8 mouse cellular contexts compared by ENCODE assay signal in the genomic region with DNA sequence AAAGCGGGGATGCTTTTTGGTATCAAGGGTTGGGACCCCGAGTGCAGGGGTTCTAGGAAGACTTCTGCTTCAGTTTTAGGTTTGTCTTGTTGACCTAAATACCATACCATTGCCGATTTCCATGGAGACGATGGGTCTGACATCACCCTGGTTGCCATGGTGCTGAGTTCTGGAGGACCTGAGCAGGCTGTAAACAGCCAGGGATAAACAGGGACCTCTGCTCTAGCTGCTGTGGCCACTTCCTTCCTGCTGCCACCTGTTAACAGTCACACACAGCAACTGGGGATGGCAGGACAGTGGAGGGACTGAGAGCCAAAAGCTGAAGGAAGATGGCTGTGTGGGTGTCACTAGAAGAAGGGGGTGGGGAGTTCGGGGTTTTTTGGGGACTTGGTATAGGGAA. TPM values are rescaled to one million over a fixed set of nuclear protein-coding genes. Genes with fewer than 3 reads are reported as not detected.
DNase-seq lines count a peak whose midpoint lies in the region; ATAC-seq and TF ChIP-seq lines count a peak whose summit lies in the region.

No protein-coding gene starts in this region.

- TF ChIP-seq CTCF in small intestine, adult 2 months (IDR thresholded peaks at IDR 0.05; ENCODE audit: extremely low read depth, insufficient read length, insufficient replicate concordance, low read depth, low read length) = no peak

- DNase-seq in adrenal gland, postnatal 36 days = peak; percentile 50
- DNase-seq in adrenal gland, adult 2 months = no peak
- DNase-seq in CD4-positive, CD25-positive, alpha-beta regulatory T cell, adult 2 months (ENCODE audit: low read depth, low spot score) = peak; percentile 77
- no peak for DNase-seq in intestine, embryonic 14.5 days (ENCODE audit: low spot score)
- peak; percentile 65 for DNase-seq in lung, postnatal 10 days
- no peak for DNase-seq in left cerebral cortex, adult 18-20 months (ENCODE audit: low spot score in 2 of 2)

- peak overlapping the region; percentile 75 for H3K9ac ChIP-seq in embryonic facial prominence, embryonic 13.5 days
- H3K9ac ChIP-seq in intestine, embryonic 14.5 days (ENCODE audit: low read length) = peak overlapping the region; percentile 56

- no peaks in the 10 kb centered on the region for H3K27me3 ChIP-seq in embryonic facial prominence, embryonic 13.5 days
- no peaks in the 10 kb centered on the region for H3K27me3 ChIP-seq in intestine, embryonic 14.5 days (replicated peaks; ENCODE audit: control insufficient read depth, insufficient read depth, low read length)
- no peaks in the 10 kb centered on the region for H3K27me3 ChIP-seq in small intestine, adult 2 months (ENCODE audit: control insufficient read depth, insufficient read depth, low read length)

- H3K4me1 ChIP-seq in embryonic facial prominence, embryonic 13.5 days = peaks cover 23% of the 10 kb centered on the region
- peaks cover 10% of the 10 kb centered on the region for H3K4me1 ChIP-seq in intestine, embryonic 14.5 days (replicated peaks; ENCODE audit: control insufficient read depth, insufficient read depth, low read length)
- peaks cover 9% of the 10 kb centered on the region for H3K4me1 ChIP-seq in small intestine, adult 2 months (ENCODE audit: control insufficient read depth, insufficient read depth, insufficient read length, low read length)

- ATAC-seq in embryonic facial prominence, embryonic 13.5 days (ENCODE audit: insufficient number of reproducible peaks, insufficient read depth, low FRiP score, low TSS enrichment, low read depth) = no peak
- no peak for ATAC-seq in intestine, embryonic 14.5 days (replicated peaks; ENCODE audit: low FRiP score, low TSS enrichment, low read depth)

- peak overlapping the region; percentile 64 for H3K4me2 ChIP-seq in embryonic facial prominence, embryonic 13.5 days
- H3K4me2 ChIP-seq in intestine, embryonic 14.5 days (ENCODE audit: low read length) = peak overlapping the region; percentile 58

- no peaks in the 10 kb centered on the region for H3K9me3 ChIP-seq in embryonic facial prominence, embryonic 13.5 days
- no peaks in the 10 kb centered on the region for H3K9me3 ChIP-seq in intestine, embryonic 14.5 days (ENCODE audit: control insufficient read depth, low read length)

- H3K4me3 ChIP-seq in embryonic facial prominence, embryonic 13.5 days = peak overlapping the region; percentile 50
- H3K4me3 ChIP-seq in intestine, embryonic 14.5 days (ENCODE audit: low read depth, low read length) = peak overlapping the region; percentile 50
- peak overlapping the region; percentile 79 for H3K4me3 ChIP-seq in small intestine, adult 2 months (ENCODE audit: low read depth, low read length)

- H3K27ac ChIP-seq in embryonic facial prominence, embryonic 13.5 days = peak overlapping the region; percentile 72
- H3K27ac ChIP-seq in intestine, embryonic 14.5 days (ENCODE audit: low read depth) = peak overlapping the region; percentile 58
- peak overlapping the region; percentile 82 for H3K27ac ChIP-seq in small intestine, adult 2 months (ENCODE audit: insufficient read depth, low read depth, low read length)

- peaks cover 34% of the 10 kb centered on the region for H3K36me3 ChIP-seq in embryonic facial prominence, embryonic 13.5 days
- peaks cover 34% of the 10 kb centered on the region for H3K36me3 ChIP-seq in intestine, embryonic 14.5 days (ENCODE audit: control insufficient read depth, insufficient read depth, low read length)
- H3K36me3 ChIP-seq in small intestine, adult 2 months (ENCODE audit: control insufficient read depth, insufficient read depth, low read length) = peaks cover 39% of the 10 kb centered on the region

- 34% methylated on average over 5 of the region's 5 CpGs for WGBS in embryonic facial prominence, embryonic 13.5 days
- WGBS in intestine, embryonic 14.5 days = 36% methylated on average over 5 of the region's 5 CpGs
- 18% methylated on average over 5 of the region's 5 CpGs for WGBS in small intestine, adult 2 months

- no peak for TF ChIP-seq POLR2A in small intestine, adult 2 months (IDR thresholded peaks at IDR 0.05; ENCODE audit: low read depth, low read length)

RNA-seq across cellular contexts. Expression of gene Pbxip1, which starts 0.8 kb away (rescaled TPM):
- 10 to 100 TPM; 47.9 to 56.9 TPM for total RNA-seq in adrenal gland, postnatal 36 days (2021)
- 10 to 100 TPM; 38.4 to 70.0 TPM for total RNA-seq in adrenal gland, adult 2 months (2021)
- 37.5 and 43.3 TPM in 2 replicates for polyA plus RNA-seq in adrenal gland, adult 2 months (2012; rRNA removed)
- 25.2 and 27.7 TPM in 2 replicates for polyA plus RNA-seq in embryonic facial prominence, embryonic 13.5 days (2015; fragmentation: Nextera tagmentation; extraction: Ambion mirVana)
- polyA plus RNA-seq in intestine, embryonic 14.5 days (2014; fragmentation: Nextera tagmentation; extraction: Ambion mirVana) = 18.8 and 20.3 TPM in 2 replicates
- 26.8 and 36.5 TPM in 2 replicates for polyA plus RNA-seq in small intestine, adult 2 months (2012; rRNA removed)
- total RNA-seq in left cerebral cortex, adult 18-20 months (2021) = 10 to 100 TPM; 33.9 to 34.4 TPM

RNA-seq across cellular contexts. Expression of gene Pygo2, which starts 7.3 kb away (rescaled TPM):
- total RNA-seq in adrenal gland, postnatal 36 days (2021) = 10 to 100 TPM; 35.0 to 40.6 TPM
- 10 to 100 TPM; 31.8 to 44.5 TPM for total RNA-seq in adrenal gland, adult 2 months (2021)
- 166 and 181 TPM in 2 replicates for polyA plus RNA-seq in adrenal gland, adult 2 months (2012; rRNA removed)
- 47.8 and 50.5 TPM in 2 replicates for polyA plus RNA-seq in embryonic facial prominence, embryonic 13.5 days (2015; fragmentation: Nextera tagmentation; extraction: Ambion mirVana)
- polyA plus RNA-seq in intestine, embryonic 14.5 days (2014; fragmentation: Nextera tagmentation; extraction: Ambion mirVana) = 40.8 and 45.5 TPM in 2 replicates
- polyA plus RNA-seq in small intestine, adult 2 months (2012; rRNA removed) = 61.7 and 87.5 TPM in 2 replicates
- 10 to 100 TPM; 57.2 to 66.1 TPM for total RNA-seq in left cerebral cortex, adult 18-20 months (2021)

RNA-seq across cellular contexts. Expression of gene Pmvk, which starts 17.1 kb away (rescaled TPM):
- 10 to 100 TPM; 25.2 to 36.2 TPM for total RNA-seq in adrenal gland, postnatal 36 days (2021)
- 10 to 100 TPM; 13.9 to 27.7 TPM for total RNA-seq in adrenal gland, adult 2 months (2021)
- polyA plus RNA-seq in adrenal gland, adult 2 months (2012; rRNA removed) = 19.4 and 21.5 TPM in 2 replicates
- polyA plus RNA-seq in embryonic facial prominence, embryonic 13.5 days (2015; fragmentation: Nextera tagmentation; extraction: Ambion mirVana) = 49.3 and 57.5 TPM in 2 replicates
- 60.1 and 63.7 TPM in 2 replicates for polyA plus RNA-seq in intestine, embryonic 14.5 days (2014; fragmentation: Nextera tagmentation; extraction: Ambion mirVana)
- polyA plus RNA-seq in small intestine, adult 2 months (2012; rRNA removed) = 9.0 and 18.3 TPM in 2 replicates
- total RNA-seq in left cerebral cortex, adult 18-20 months (2021) = 10 to 100 TPM; 37.8 to 38.3 TPM

RNA-seq across cellular contexts. Expression of gene Shc1, which starts 19.0 kb away (rescaled TPM):
- 10 to 100 TPM; 89.6 to 93.7 TPM for total RNA-seq in adrenal gland, postnatal 36 days (2021)
- total RNA-seq in adrenal gland, adult 2 months (2021) = 100 to 1,000 TPM in 1 of 2 experiments, 10 to 100 TPM in 1; 69.6 to 113 TPM
- polyA plus RNA-seq in adrenal gland, adult 2 months (2012; rRNA removed) = 62.6 and 67.4 TPM in 2 replicates
- 91.4 and 93.3 TPM in 2 replicates for polyA plus RNA-seq in embryonic facial prominence, embryonic 13.5 days (2015; fragmentation: Nextera tagmentation; extraction: Ambion mirVana)
- 65.1 and 71.4 TPM in 2 replicates for polyA plus RNA-seq in intestine, embryonic 14.5 days (2014; fragmentation: Nextera tagmentation; extraction: Ambion mirVana)
- polyA plus RNA-seq in small intestine, adult 2 months (2012; rRNA removed) = 33.6 and 63.5 TPM in 2 replicates
- 10 to 100 TPM; 15.0 to 15.6 TPM for total RNA-seq in left cerebral cortex, adult 18-20 months (2021)

RNA-seq across cellular contexts. Expression of gene Cks1b, which starts 19.1 kb away (rescaled TPM):
- 10 to 100 TPM; 25.1 to 36.1 TPM for total RNA-seq in adrenal gland, postnatal 36 days (2021)
- 10 to 100 TPM; 17.3 to 21.5 TPM for total RNA-seq in adrenal gland, adult 2 months (2021)
- polyA plus RNA-seq in adrenal gland, adult 2 months (2012; rRNA removed) = 9.3 and 9.7 TPM in 2 replicates
- polyA plus RNA-seq in embryonic facial prominence, embryonic 13.5 days (2015; fragmentation: Nextera tagmentation; extraction: Ambion mirVana) = 513 and 525 TPM in 2 replicates
- 510 and 525 TPM in 2 replicates for polyA plus RNA-seq in intestine, embryonic 14.5 days (2014; fragmentation: Nextera tagmentation; extraction: Ambion mirVana)
- 6.2 and 13.7 TPM in 2 replicates for polyA plus RNA-seq in small intestine, adult 2 months (2012; rRNA removed)
- 1 to 10 TPM; 2.2 to 2.7 TPM for total RNA-seq in left cerebral cortex, adult 18-20 months (2021)

Comparison
In these comparisons a context has a peak if more than half of its experiments do, and no peak if none do; other contexts are left out.
1. DNase-seq: peak in adrenal gland, postnatal 36 days (2 of 2), CD4-positive, CD25-positive, alpha-beta regulatory T cell, adult 2 months (single experiment) and lung, postnatal 10 days (single experiment); none in adrenal gland, adult 2 months (single experiment), intestine, embryonic 14.5 days (single experiment) and left cerebral cortex, adult 18-20 months (0 of 2).
2. Peak in every context shown above with its lines, with median percentiles within 50 percentile points of each other: H3K27ac ChIP-seq and H3K4me3 ChIP-seq.